Mouse (Mus musculus): Measurements from ENCODE around the gene Stam.

- no peak for TF ChIP-seq POLR2A (IDR thresholded peaks at IDR 0.05; ENCODE audit: insufficient read length, low read depth)
- no peak for TF ChIP-seq SRF (IDR thresholded peaks at IDR 0.05; ENCODE audit: control insufficient read depth, insufficient read length, low read depth)
- TF ChIP-seq USF1 (IDR thresholded peaks at IDR 0.05; ENCODE audit: low read depth): no peak
- TF ChIP-seq MYOG (IDR thresholded peaks at IDR 0.05; ENCODE audit: control insufficient read depth in 1 of 3, insufficient read depth in 1 of 3, insufficient read length in 2 of 3, low read depth in 2 of 3): no peak
- TF ChIP-seq REST (IDR thresholded peaks at IDR 0.05; ENCODE audit: insufficient read depth, insufficient read length): no peak
Measured at GRCm38 (mm10) chr2:14190684-14191083, 116.8 kb downstream of the Stam start.

Measured in myocyte (in vitro differentiated cells).